Mouse (Mus musculus) gonadal fat pad, adult 2 months (tissue): ENCODE results near the gene Thsd4. TPM values are rescaled to one million over a fixed set of nuclear protein-coding genes. Genes with fewer than 3 reads are reported as not detected.
A peak's percentile ranks its signal among the peaks of the same experiment; 100 is the strongest.

Experiments
- DNase-seq: peaks from one replicate; pipeline ENCODE4 v3.0.0-alpha.2; 2012; ENCODE audit warnings: low read depth
- polyA plus RNA-seq: library from polyadenylated mRNA; depleted of rRNA; stranded (reverse); fragments of >200 nt; gene quantifications from 2 replicates; pipeline ENCODE4 v1.2.3, GENCODE M21; 2012; rRNA removed

The Thsd4 gene
- polyA plus RNA-seq: 4.6 and 4.7 TPM in 2 replicates

- no peak for DNase-seq
Measured at GRCm38 (mm10) chr9:60521806-60522264, at the start of gene Thsd4. Thsd4 (minus strand) TSS chr9:60522046.

- DNase-seq: no peak
Measured at GRCm38 (mm10) chr9:60571041-60571440, 49.2 kb upstream of the Thsd4 start.

- no peak for DNase-seq
Measured at GRCm38 (mm10) chr9:60569366-60569765, 47.5 kb upstream of the Thsd4 start.

- peak; percentile 79 for DNase-seq
Measured at GRCm38 (mm10) chr9:60563809-60564208, 42.0 kb upstream of the Thsd4 start.

- DNase-seq: no peak
Measured at GRCm38 (mm10) chr9:60562443-60563371, 40.9 kb upstream of the Thsd4 start.

GRCm38 (mm10) chr9:60561641-60562289 is 39.9 kb upstream of the Thsd4 start:
- no peak for DNase-seq

- no peak for DNase-seq
Measured at GRCm38 (mm10) chr9:60558507-60558906, 36.7 kb upstream of the Thsd4 start.

- DNase-seq: no peak
Measured at GRCm38 (mm10) chr9:60551238-60551637, 29.4 kb upstream of the Thsd4 start.

- no peak for DNase-seq
Measured at GRCm38 (mm10) chr9:60548182-60548581, 26.3 kb upstream of the Thsd4 start.

- no peak for DNase-seq
Measured at GRCm38 (mm10) chr9:60546169-60546568, 24.3 kb upstream of the Thsd4 start.

GRCm38 (mm10) chr9:60545361-60546096 is 23.7 kb upstream of the Thsd4 start:
- no peak for DNase-seq

GRCm38 (mm10) chr9:60543422-60544015 is 21.7 kb upstream of the Thsd4 start:
- DNase-seq: no peak

GRCm38 (mm10) chr9:60530310-60530709 is 8.5 kb upstream of the Thsd4 start:
- no peak for DNase-seq

- DNase-seq: no peak
Measured at GRCm38 (mm10) chr9:60529348-60530243, 7.8 kb upstream of the Thsd4 start.

- DNase-seq: no peak
Measured at GRCm38 (mm10) chr9:60528269-60528668, 6.4 kb upstream of the Thsd4 start.

GRCm38 (mm10) chr9:60527836-60528235 is 6.0 kb upstream of the Thsd4 start:
- DNase-seq: no peak

GRCm38 (mm10) chr9:60527051-60527450 is 5.2 kb upstream of the Thsd4 start:
- DNase-seq: no peak

- DNase-seq: no peak
Measured at GRCm38 (mm10) chr9:60526195-60526594, 4.3 kb upstream of the Thsd4 start.

- DNase-seq: no peak
Measured at GRCm38 (mm10) chr9:60521143-60521542, 703 bp downstream of the Thsd4 start.

- DNase-seq: no peak
Measured at GRCm38 (mm10) chr9:60519601-60520000, 2.2 kb downstream of the Thsd4 start.

- no peak for DNase-seq
Measured at GRCm38 (mm10) chr9:60518216-60518615, 3.6 kb downstream of the Thsd4 start.
